23 mouse cellular contexts compared by ENCODE assay signal in the genomic region with DNA sequence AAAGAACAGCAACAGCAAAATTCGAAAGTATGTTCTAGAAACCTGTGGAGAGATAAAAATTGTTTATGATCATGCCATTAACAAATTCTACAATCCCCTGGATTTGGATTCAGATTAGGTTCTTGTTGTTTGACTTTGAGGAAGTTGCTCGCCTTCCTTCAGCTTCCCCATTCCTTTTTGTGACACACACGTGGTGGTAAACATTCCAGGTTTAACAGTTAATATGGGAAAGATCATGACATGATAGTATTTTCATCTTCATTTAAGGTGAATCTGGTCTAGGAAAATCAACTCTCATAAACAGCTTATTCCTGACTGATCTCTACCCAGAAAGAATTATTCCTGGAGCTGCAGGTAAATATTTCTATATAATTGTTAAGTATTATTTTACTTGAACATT. TPM values are rescaled to one million over a fixed set of nuclear protein-coding genes. Genes with fewer than 3 reads are reported as not detected.
DNase-seq lines count a peak whose midpoint lies in the region; ATAC-seq and TF ChIP-seq lines count a peak whose summit lies in the region.
"Had no signal": no experiment of that assay in that cellular context is flagged by ENCODE, and none has a peak within 500 bp of the region (broad histone marks: within the 10 kb centered on the region; RNA-seq: fewer than 3 reads in every experiment).

No protein-coding gene starts in this region.

- no peaks in the 10 kb centered on the region for H3K9me3 ChIP-seq in midbrain, embryonic 11.5 days (ENCODE audit: control insufficient read depth, low read length)
- no peaks in the 10 kb centered on the region for H3K9me3 ChIP-seq in midbrain, embryonic 16.5 days (replicated peaks; ENCODE audit: control insufficient read depth, low read length, poor library complexity, severe bottlenecking)
- no peaks in the 10 kb centered on the region for H3K9me3 ChIP-seq in MEL (replicated peaks; ENCODE audit: insufficient read depth, low read length)
- H3K9me3 ChIP-seq in forebrain, embryonic 14.5 days (replicated peaks; ENCODE audit: control insufficient read depth, low read length), result no peaks in the 10 kb centered on the region
- H3K9me3 ChIP-seq: G1E had no signal

- no peaks in the 10 kb centered on the region for H3K4me1 ChIP-seq in midbrain, embryonic 11.5 days (ENCODE audit: control insufficient read depth, insufficient read depth, low read length)
- H3K4me1 ChIP-seq in midbrain, embryonic 16.5 days (ENCODE audit: control insufficient read depth, insufficient read depth, low read length), result no peaks in the 10 kb centered on the region
- no peaks in the 10 kb centered on the region for H3K4me1 ChIP-seq in MEL (ENCODE audit: control insufficient read depth in 1 of 2, insufficient read depth in 2 of 2, low read length in 2 of 2)
- H3K4me1 ChIP-seq in bone marrow macrophage, adult 2 months (ENCODE audit: control insufficient read depth, insufficient read depth, low read length), result peaks cover 10% of the 10 kb centered on the region
- H3K4me1 ChIP-seq in forebrain, embryonic 14.5 days (ENCODE audit: control insufficient read depth, insufficient read depth, low read length), result no peaks in the 10 kb centered on the region

- peaks cover 7% of the 10 kb centered on the region; the same call in 1 of the 2 replicates for H3K36me3 ChIP-seq in midbrain, embryonic 11.5 days (ENCODE audit: control insufficient read depth, insufficient read depth, low read length)
- peaks cover 8% of the 10 kb centered on the region for H3K36me3 ChIP-seq in midbrain, embryonic 16.5 days (ENCODE audit: control insufficient read depth, insufficient read depth, low read length)
- H3K36me3 ChIP-seq in MEL (ENCODE audit: control insufficient read depth in 1 of 2, insufficient read depth in 2 of 2, low read length in 2 of 2), result peaks cover 7 to 62% of the 10 kb centered on the region in 2 experiments
- H3K36me3 ChIP-seq in forebrain, embryonic 14.5 days (ENCODE audit: control insufficient read depth, insufficient read depth, low read length), result peaks cover 47% of the 10 kb centered on the region

- no peaks in the 10 kb centered on the region for H3K27me3 ChIP-seq in midbrain, embryonic 11.5 days (ENCODE audit: control insufficient read depth, insufficient read depth, low read length)
- no peaks in the 10 kb centered on the region for H3K27me3 ChIP-seq in midbrain, embryonic 16.5 days (ENCODE audit: control insufficient read depth, insufficient read depth, low read depth, low read length)
- H3K27me3 ChIP-seq in MEL (ENCODE audit: control insufficient read depth in 1 of 2, insufficient read depth in 2 of 2, low read length in 2 of 2), result no peaks in the 10 kb centered on the region
- no peaks in the 10 kb centered on the region for H3K27me3 ChIP-seq in forebrain, embryonic 14.5 days (replicated peaks; ENCODE audit: control insufficient read depth, insufficient read depth, low read length)
- H3K27me3 ChIP-seq: CH12.LX, Patski had no signal

- H3K4me3 ChIP-seq in midbrain, embryonic 11.5 days (ENCODE audit: low read depth, low read length), result no peak overlapping the region
- no peak overlapping the region for H3K4me3 ChIP-seq in midbrain, embryonic 16.5 days (ENCODE audit: low read depth, low read length)
- H3K4me3 ChIP-seq in MEL (ENCODE audit: control insufficient read depth in 1 of 2, insufficient read depth in 1 of 2, low read depth in 2 of 2, low read length in 2 of 2), result no peak overlapping the region
- no peak overlapping the region for H3K4me3 ChIP-seq in bone marrow macrophage, adult 2 months (ENCODE audit: insufficient read depth, low read length)
- H3K4me3 ChIP-seq in forebrain, embryonic 14.5 days (ENCODE audit: low read depth, low read length), result no peak overlapping the region

- DNase-seq in midbrain, embryonic 11.5 days (ENCODE audit: low spot score, missing footprints), result peak; percentile 39
- DNase-seq in MEL (ENCODE audit: low read depth, low spot score), result peak; percentile 48
- DNase-seq in neural tube, embryonic 10.5 days (ENCODE audit: extremely low spot score, low spot score), result no peak
- no peak for DNase-seq in forebrain, embryonic 14.5 days (ENCODE audit: low spot score)
- DNase-seq: adrenal gland, adult 2 months; adrenal gland, adult 8-10 months; adrenal gland, postnatal 10 days; adrenal gland, postnatal 14 days; adrenal gland, postnatal 25 days; adrenal gland, postnatal 36 days; B cell, adult 2 months; cerebellum, adult 11 months; cerebellum, adult 11-12 months; cerebellum, adult 18-20 months; cerebellum, adult 2 months; cerebellum, adult 8-10 months had no signal

- TF ChIP-seq POLR2A in MEL (IDR thresholded peaks at IDR 0.05; ENCODE audit: control insufficient read depth in 1 of 2, insufficient read depth in 1 of 2, low read depth in 1 of 2, low read length in 2 of 2, poor library complexity in 1 of 2), result no peak
- no peak for TF ChIP-seq POLR2A in bone marrow macrophage, adult 2 months (IDR thresholded peaks at IDR 0.05; ENCODE audit: borderline replicate concordance, low read depth, low read length)

- 91% methylated on average over 3 of the region's 3 CpGs for WGBS in midbrain, embryonic 11.5 days
- WGBS in midbrain, embryonic 16.5 days, result 84% methylated on average over 3 of the region's 3 CpGs
- WGBS in forebrain, embryonic 14.5 days, result 89% methylated on average over 3 of the region's 3 CpGs

- peaks cover 6% of the 10 kb centered on the region for H3K79me2 ChIP-seq in MEL (ENCODE audit: control insufficient read depth, insufficient read depth, low read length, poor library complexity)

- no peak overlapping the region for H3K9ac ChIP-seq in midbrain, embryonic 11.5 days (ENCODE audit: low read length)
- no peak overlapping the region for H3K9ac ChIP-seq in midbrain, embryonic 16.5 days (ENCODE audit: low read depth, low read length)
- no peak overlapping the region for H3K9ac ChIP-seq in MEL (ENCODE audit: control insufficient read depth, low read depth, low read length, poor library complexity, severe bottlenecking)
- no peak overlapping the region for H3K9ac ChIP-seq in forebrain, embryonic 14.5 days (ENCODE audit: low read length)

- no peak for TF ChIP-seq CTCF in MEL (IDR thresholded peaks at IDR 0.05 in 2 of 3, conservative IDR thresholded peaks at IDR 0.05 in 1 of 3; ENCODE audit: control insufficient read depth in 1 of 3, insufficient read depth in 1 of 3, low read depth in 2 of 3, low read length in 3 of 3, poor library complexity in 1 of 3, severe bottlenecking in 1 of 3)
- TF ChIP-seq CTCF in bone marrow macrophage, adult 2 months (IDR thresholded peaks at IDR 0.05; ENCODE audit: low read depth, low read length), result no peak

- no peak overlapping the region for H3K4me2 ChIP-seq in midbrain, embryonic 11.5 days
- no peak overlapping the region for H3K4me2 ChIP-seq in midbrain, embryonic 16.5 days (ENCODE audit: low read length)
- H3K4me2 ChIP-seq in forebrain, embryonic 14.5 days (ENCODE audit: low read length), result no peak overlapping the region

- H3K27ac ChIP-seq in midbrain, embryonic 11.5 days (ENCODE audit: low read depth, low read length), result no peak overlapping the region
- no peak overlapping the region for H3K27ac ChIP-seq in midbrain, embryonic 16.5 days (ENCODE audit: low read length)
- no peak overlapping the region for H3K27ac ChIP-seq in MEL (ENCODE audit: control insufficient read depth, low read depth, low read length)
- peak overlapping the region; percentile 54; the same call in 1 of the 2 replicates for H3K27ac ChIP-seq in bone marrow macrophage, adult 2 months (ENCODE audit: insufficient read depth, low read depth, low read length)
- no peak overlapping the region for H3K27ac ChIP-seq in forebrain, embryonic 14.5 days (ENCODE audit: low read depth, low read length)

- no peak for TF ChIP-seq RAD21 in MEL (IDR thresholded peaks at IDR 0.05; ENCODE audit: low read depth, low read length)

- TF ChIP-seq EP300 in MEL (IDR thresholded peaks at IDR 0.05; ENCODE audit: low read depth in 1 of 2, low read length in 2 of 2), result no peak

- no peak for ATAC-seq in midbrain, embryonic 11.5 days (ENCODE audit: low FRiP score)
- ATAC-seq in midbrain, embryonic 16.5 days, result no peak
- no peak for ATAC-seq in forebrain, embryonic 14.5 days
- ATAC-seq: activated CD4-positive, CD25-positive, alpha-beta regulatory T cell, adult 4 months; CD4-positive, CD25-positive, alpha-beta regulatory T cell, adult 4 months; Patski had no signal

TF ChIP-seq in MEL, 35 proteins besides CTCF, POLR2A, EP300 and RAD21 (continues in another document):
- TF ChIP-seq SMC3 (IDR thresholded peaks at IDR 0.05; ENCODE audit: low read depth, low read length), result no peak
- no peak for TF ChIP-seq POLR2AphosphoS5 (IDR thresholded peaks at IDR 0.05; ENCODE audit: borderline replicate concordance, low read depth, low read length)
- no peak for TF ChIP-seq CHD1 (IDR thresholded peaks at IDR 0.05; ENCODE audit: low read depth, low read length)
- 0 out of 2 replicates have a peak, but pooled peaks have one; percentile 52 for TF ChIP-seq POLR2AphosphoS2 (IDR thresholded peaks at IDR 0.05; ENCODE audit: low read length)
- peak; percentile 51; the same call in 1 of the 2 replicates for TF ChIP-seq MXI1 (IDR thresholded peaks at IDR 0.05; ENCODE audit: low read depth, low read length)
- TF ChIP-seq MEF2A (IDR thresholded peaks at IDR 0.05; ENCODE audit: extremely low read depth, insufficient replicate concordance, low read depth, low read length, poor library complexity, severe bottlenecking), result no peak
- no peak for TF ChIP-seq TCF12 (IDR thresholded peaks at IDR 0.05; ENCODE audit: low read depth, low read length)
- TF ChIP-seq MYB (IDR thresholded peaks at IDR 0.05; ENCODE audit: low read depth, low read length), result no peak

RNA-seq across cellular contexts. Expression of gene Farp2, which starts 16.6 kb away (rescaled TPM):
- 3.2 and 3.3 TPM in 2 replicates for polyA plus RNA-seq in midbrain, embryonic 11.5 days (2014; fragmentation: Nextera tagmentation; extraction: Ambion mirVana)
- 3.8 and 4.4 TPM in 2 replicates for polyA plus RNA-seq in midbrain, embryonic 16.5 days (2015; fragmentation: Nextera tagmentation; extraction: Ambion mirVana)
- total RNA-seq in MEL (2012; rRNA removed), result 10.8 and 12.0 TPM in 2 replicates
- polyA plus RNA-seq in MEL (2012; ENCODE audit: insufficient read depth in 1 of 2, insufficient read length in 2 of 2, low read depth in 1 of 2, low replicate concordance in 2 of 2, missing spikeins in 1 of 2), result 1 to 10 TPM in 1 of 2 experiments, not detected in 1; 9.7 TPM
- 3.4 and 4.4 TPM in 2 replicates for polyA plus RNA-seq in bone marrow macrophage, adult 2 months (2012; ENCODE audit: insufficient read depth, insufficient read length, missing spikeins)
- polyA plus RNA-seq in forebrain, embryonic 14.5 days (2014; fragmentation: Nextera tagmentation; extraction: Ambion mirVana), result 2.9 and 3.7 TPM in 2 replicates

RNA-seq across cellular contexts. Expression of gene Hdlbp, which starts 16.7 kb away (rescaled TPM):
- 84.4 and 88.2 TPM in 2 replicates for polyA plus RNA-seq in midbrain, embryonic 11.5 days (2014; fragmentation: Nextera tagmentation; extraction: Ambion mirVana)
- 53.5 and 66.7 TPM in 2 replicates for polyA plus RNA-seq in midbrain, embryonic 16.5 days (2015; fragmentation: Nextera tagmentation; extraction: Ambion mirVana)
- total RNA-seq in MEL (2012; rRNA removed), result 141 and 160 TPM in 2 replicates
- polyA plus RNA-seq in MEL (2012; ENCODE audit: insufficient read depth in 1 of 2, insufficient read length in 2 of 2, low read depth in 1 of 2, low replicate concordance in 2 of 2, missing spikeins in 1 of 2), result 1,000 to 10,000 TPM in 1 of 2 experiments, 100 to 1,000 TPM in 1; 271 to 1,954 TPM
- 79.8 and 89.9 TPM in 2 replicates for polyA plus RNA-seq in bone marrow macrophage, adult 2 months (2012; ENCODE audit: insufficient read depth, insufficient read length, missing spikeins)
- polyA plus RNA-seq in forebrain, embryonic 14.5 days (2014; fragmentation: Nextera tagmentation; extraction: Ambion mirVana), result 63.8 and 73.8 TPM in 2 replicates

Comparison
In these comparisons a context has a peak if more than half of its experiments do, and no peak if none do; other contexts are left out.
1. DNase-seq: peak in midbrain, embryonic 11.5 days (single experiment) and MEL (single experiment); none in neural tube, embryonic 10.5 days (single experiment) and forebrain, embryonic 14.5 days (single experiment).